Mouse (Mus musculus): ENCODE measurements at regions not wholly inside any gene's neighbourhood (a gene's known extent, or its start where the extent isn't known, plus 50 kb on each side); places are given as distances from the start of the nearest gene placed in this dataset.
A peak's percentile ranks its signal among the peaks of the same experiment; 100 is the strongest.

GRCm38 (mm10) chr1:12025791-12026190, 611.9 kb downstream of the A830018L16Rik start:
- Histone ChIP-seq H3K4me1 (ENCODE audit: control insufficient read depth, insufficient read depth, low read length) (no peaks in the 10 kb centered on the region), H3K4me3 (ENCODE audit: insufficient read depth, low read length) (no peak overlapping the region), H3K27ac (ENCODE audit: insufficient read depth, low read length) (no peak overlapping the region)
- no peak for TF ChIP-seq CTCF (IDR thresholded peaks at IDR 0.05; ENCODE audit: borderline replicate concordance, insufficient read depth, low read length)
- TF ChIP-seq POLR2A (IDR thresholded peaks at IDR 0.05; ENCODE audit: low read depth, low read length) = no peak

DNA sequence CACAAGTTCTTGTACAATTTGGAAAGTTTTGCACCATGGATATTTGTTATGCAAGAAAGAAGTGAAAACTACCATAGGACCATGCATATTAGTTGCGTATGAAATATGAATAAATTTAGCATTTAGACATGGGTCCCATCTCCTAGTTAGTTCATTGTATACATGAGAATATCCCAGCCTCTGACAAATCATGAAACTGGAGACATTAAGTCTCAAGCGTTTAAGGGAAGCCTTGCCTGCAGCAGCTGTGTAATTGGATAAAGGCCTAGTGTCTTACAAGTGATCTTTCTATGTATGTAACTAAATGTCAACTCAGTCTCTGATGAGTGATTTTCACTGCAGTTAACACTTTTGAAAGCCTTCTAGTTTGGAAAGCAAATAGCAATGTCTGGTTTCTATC, 613.5 kb downstream of the A830018L16Rik start:
- H3K27ac ChIP-seq (ENCODE audit: insufficient read depth, low read length) = no peak overlapping the region
- H3K4me3 ChIP-seq (ENCODE audit: insufficient read depth, low read length) = no peak overlapping the region
- no peaks in the 10 kb centered on the region for H3K4me1 ChIP-seq (ENCODE audit: control insufficient read depth, insufficient read depth, low read length)
- TF ChIP-seq CTCF (IDR thresholded peaks at IDR 0.05; ENCODE audit: borderline replicate concordance, insufficient read depth, low read length) = no peak
- TF ChIP-seq POLR2A (IDR thresholded peaks at IDR 0.05; ENCODE audit: low read depth, low read length) = no peak

GRCm38 (mm10) chr1:12028074-12028473, 614.2 kb downstream of the A830018L16Rik start:
- Histone ChIP-seq H3K27ac (ENCODE audit: insufficient read depth, low read length) (no peak overlapping the region), H3K4me3 (ENCODE audit: insufficient read depth, low read length) (no peak overlapping the region), H3K4me1 (ENCODE audit: control insufficient read depth, insufficient read depth, low read length) (no peaks in the 10 kb centered on the region)
- no peak for TF ChIP-seq POLR2A (IDR thresholded peaks at IDR 0.05; ENCODE audit: low read depth, low read length)
- no peak for TF ChIP-seq CTCF (IDR thresholded peaks at IDR 0.05; ENCODE audit: borderline replicate concordance, insufficient read depth, low read length)

DNA sequence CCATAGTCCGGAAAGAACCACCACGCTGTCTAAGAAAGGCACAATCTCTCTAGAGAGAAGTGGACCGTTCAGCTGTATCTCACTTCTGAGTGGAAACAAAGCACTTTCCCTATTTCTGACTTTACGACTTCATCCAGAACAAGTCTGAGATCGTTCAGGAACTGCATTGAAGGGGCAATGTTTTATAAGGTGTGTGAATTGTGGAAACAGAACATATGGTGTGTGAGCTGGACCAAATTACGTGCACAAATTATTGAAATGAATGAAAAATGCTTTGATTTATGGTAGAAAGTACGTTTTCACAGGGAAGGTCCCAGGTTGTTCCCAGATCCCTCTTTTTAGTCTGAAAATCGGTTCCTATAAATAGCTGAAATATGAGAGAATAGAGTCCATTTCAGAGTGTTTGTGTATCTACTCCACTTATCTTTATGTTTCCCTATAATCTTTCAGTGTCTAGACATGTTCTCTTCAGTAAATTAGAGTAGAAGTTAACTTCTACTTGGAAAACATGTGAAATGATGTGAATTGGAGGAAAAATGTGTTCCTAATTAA, 638.1 kb downstream of the A830018L16Rik start:
- no peak overlapping the region for H3K27ac ChIP-seq (ENCODE audit: insufficient read depth, low read length)
- no peaks in the 10 kb centered on the region for H3K4me1 ChIP-seq (ENCODE audit: control insufficient read depth, insufficient read depth, low read length)
- no peak overlapping the region for H3K4me3 ChIP-seq (ENCODE audit: insufficient read depth, low read length)
- no peak for TF ChIP-seq CTCF (IDR thresholded peaks at IDR 0.05; ENCODE audit: borderline replicate concordance, insufficient read depth, low read length)
- no peak for TF ChIP-seq POLR2A (IDR thresholded peaks at IDR 0.05; ENCODE audit: low read depth, low read length)

DNA sequence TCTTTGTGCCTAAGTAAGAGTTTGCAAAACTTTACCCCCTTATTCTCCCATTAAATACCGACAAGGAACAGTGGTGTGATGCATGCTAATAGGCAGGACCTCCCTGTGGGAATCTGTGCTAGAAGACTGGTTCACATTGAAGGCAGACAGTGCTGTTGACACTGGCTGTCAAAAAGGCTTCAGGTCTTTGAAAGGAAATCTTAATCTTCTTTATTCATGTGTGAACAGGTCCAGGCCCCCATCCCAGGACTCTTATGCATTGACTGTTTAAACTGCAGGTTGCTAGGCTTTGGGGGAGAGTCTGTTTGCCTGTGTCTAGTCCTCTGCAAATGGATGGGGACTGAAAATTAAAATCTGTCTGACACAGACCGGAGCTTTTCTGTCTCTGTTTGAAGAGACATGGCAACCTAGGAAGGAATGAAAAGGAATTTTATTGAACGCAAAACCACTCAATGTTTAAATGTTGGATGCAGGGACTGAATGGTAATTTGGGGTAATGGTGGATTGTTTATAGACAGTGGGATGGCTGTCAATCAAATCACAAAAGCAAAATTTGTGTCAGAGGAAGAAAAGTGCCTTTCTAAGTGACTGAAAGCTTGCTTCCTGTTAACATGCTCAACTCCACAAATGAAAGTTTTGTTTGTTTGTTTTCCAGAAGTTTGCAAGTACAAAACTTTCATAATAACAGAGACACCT, 642.1 kb downstream of the A830018L16Rik start:
- H3K4me3 ChIP-seq (ENCODE audit: insufficient read depth, low read length) = no peak overlapping the region
- TF ChIP-seq CTCF (IDR thresholded peaks at IDR 0.05; ENCODE audit: borderline replicate concordance, insufficient read depth, low read length) (no peak), POLR2A (IDR thresholded peaks at IDR 0.05; ENCODE audit: low read depth, low read length) (no peak)
- no peaks in the 10 kb centered on the region for H3K4me1 ChIP-seq (ENCODE audit: control insufficient read depth, insufficient read depth, low read length)
- no peak overlapping the region for H3K27ac ChIP-seq (ENCODE audit: insufficient read depth, low read length)

DNA sequence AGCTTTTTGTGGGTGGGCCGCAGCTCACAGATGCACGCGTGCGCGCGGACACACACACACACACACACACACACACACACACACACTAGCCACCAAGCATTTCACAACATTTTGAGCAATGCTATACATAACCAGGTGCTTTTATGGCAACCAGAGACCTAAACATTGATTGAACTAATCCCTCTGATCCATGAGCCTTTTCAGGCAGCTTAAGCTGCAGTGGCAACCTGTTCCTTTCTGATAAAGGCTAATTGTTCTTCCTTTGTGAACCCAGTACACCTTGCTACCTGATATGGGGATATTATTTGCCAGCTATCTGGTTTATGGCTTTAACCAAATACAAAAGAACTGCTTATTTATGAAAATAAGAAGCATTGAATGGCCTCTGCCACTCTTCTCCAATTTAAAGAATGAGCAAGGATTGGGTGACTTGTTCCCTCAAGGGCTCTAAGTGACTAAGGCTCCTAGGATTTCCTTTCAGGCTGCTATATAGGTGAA, 651.2 kb downstream of the A830018L16Rik start:
- Histone ChIP-seq H3K27ac (ENCODE audit: insufficient read depth, low read length) (no peak overlapping the region), H3K4me3 (ENCODE audit: insufficient read depth, low read length) (no peak overlapping the region), H3K4me1 (ENCODE audit: control insufficient read depth, insufficient read depth, low read length) (no peaks in the 10 kb centered on the region)
- TF ChIP-seq CTCF (IDR thresholded peaks at IDR 0.05; ENCODE audit: borderline replicate concordance, insufficient read depth, low read length) (no peak), POLR2A (IDR thresholded peaks at IDR 0.05; ENCODE audit: low read depth, low read length) (no peak)

- Histone ChIP-seq H3K4me1 (ENCODE audit: control insufficient read depth, insufficient read depth, low read length) (no peaks in the 10 kb centered on the region), H3K4me3 (ENCODE audit: insufficient read depth, low read length) (no peak overlapping the region), H3K27ac (ENCODE audit: insufficient read depth, low read length) (no peak overlapping the region; the same call in 1 of the 2 replicates)
- TF ChIP-seq POLR2A (IDR thresholded peaks at IDR 0.05; ENCODE audit: low read depth, low read length) = no peak
- no peak for TF ChIP-seq CTCF (IDR thresholded peaks at IDR 0.05; ENCODE audit: borderline replicate concordance, insufficient read depth, low read length)
Measured at GRCm38 (mm10) chr1:12092564-12093504, 678.9 kb downstream of the A830018L16Rik start.

GRCm38 (mm10) chr1:12115041-12115828, 701.3 kb downstream of the A830018L16Rik start:
- Histone ChIP-seq H3K4me3 (ENCODE audit: insufficient read depth, low read length) (no peak overlapping the region), H3K27ac (ENCODE audit: insufficient read depth, low read length) (no peak overlapping the region)
- TF ChIP-seq CTCF (IDR thresholded peaks at IDR 0.05; ENCODE audit: borderline replicate concordance, insufficient read depth, low read length) (no peak), POLR2A (IDR thresholded peaks at IDR 0.05; ENCODE audit: low read depth, low read length) (no peak)

GRCm38 (mm10) chr1:12117083-12117482, 703.2 kb downstream of the A830018L16Rik start:
- Histone ChIP-seq H3K4me3 (ENCODE audit: insufficient read depth, low read length) (no peak overlapping the region), H3K4me1 (ENCODE audit: control insufficient read depth, insufficient read depth, low read length) (peaks cover 3% of the 10 kb centered on the region), H3K27ac (ENCODE audit: insufficient read depth, low read length) (0 out of 2 replicates have a peak overlapping the region, but pooled peaks have one; percentile 24)
- no peak for TF ChIP-seq CTCF (IDR thresholded peaks at IDR 0.05; ENCODE audit: borderline replicate concordance, insufficient read depth, low read length)
- TF ChIP-seq POLR2A (IDR thresholded peaks at IDR 0.05; ENCODE audit: low read depth, low read length) = no peak

More at GRCm38 (mm10) chr1:12115041-12115828, 701.3 kb downstream of the A830018L16Rik start:
- peaks cover 3% of the 10 kb centered on the region for H3K4me1 ChIP-seq (ENCODE audit: control insufficient read depth, insufficient read depth, low read length)

Measured in embryonic fibroblast, embryonic 13.5 days (primary cell).